Mouse (Mus musculus) stomach, adult 2 months (tissue): ENCODE results near the gene Zg16. TPM values are rescaled to one million over a fixed set of nuclear protein-coding genes. Genes with fewer than 3 reads are reported as not detected.

Experiments
- polyA plus RNA-seq: library from polyadenylated mRNA; depleted of rRNA; stranded (reverse); fragments of >200 nt; gene quantifications from 2 replicates; pipeline ENCODE4 v1.2.3, GENCODE M21; 2012; rRNA removed

Gene Zg16
- polyA plus RNA-seq, result 23.7 and 38.0 TPM in 2 replicates

GRCm38 (mm10) chr7:127087278-127088010, at the start of gene Zg16:
Zg16 (minus strand) TSS chr7:127087328.

DNA sequence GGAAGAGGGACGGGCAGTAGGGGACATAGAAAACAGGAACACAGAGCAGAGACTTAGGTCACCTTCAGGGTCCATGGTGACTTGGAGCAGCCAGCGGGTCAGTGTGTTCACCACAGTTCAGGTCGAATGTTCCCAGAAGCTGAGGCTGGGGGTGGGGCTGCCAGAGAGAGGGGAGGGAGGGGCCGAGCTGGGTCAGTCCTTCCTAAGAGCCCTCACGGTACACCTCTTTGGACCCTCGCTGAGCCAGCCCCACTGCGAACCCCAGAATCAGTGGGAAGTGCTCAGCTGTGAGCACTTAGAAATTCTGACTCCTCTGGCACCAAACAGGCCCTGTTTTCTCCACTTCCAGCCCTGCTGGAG, 34.8 kb upstream of the Zg16 start, which contains the start of gene Qprt:
Gene Qprt (minus strand): TSS at position 316 of the 360 bp plus-strand sequence.

DNA sequence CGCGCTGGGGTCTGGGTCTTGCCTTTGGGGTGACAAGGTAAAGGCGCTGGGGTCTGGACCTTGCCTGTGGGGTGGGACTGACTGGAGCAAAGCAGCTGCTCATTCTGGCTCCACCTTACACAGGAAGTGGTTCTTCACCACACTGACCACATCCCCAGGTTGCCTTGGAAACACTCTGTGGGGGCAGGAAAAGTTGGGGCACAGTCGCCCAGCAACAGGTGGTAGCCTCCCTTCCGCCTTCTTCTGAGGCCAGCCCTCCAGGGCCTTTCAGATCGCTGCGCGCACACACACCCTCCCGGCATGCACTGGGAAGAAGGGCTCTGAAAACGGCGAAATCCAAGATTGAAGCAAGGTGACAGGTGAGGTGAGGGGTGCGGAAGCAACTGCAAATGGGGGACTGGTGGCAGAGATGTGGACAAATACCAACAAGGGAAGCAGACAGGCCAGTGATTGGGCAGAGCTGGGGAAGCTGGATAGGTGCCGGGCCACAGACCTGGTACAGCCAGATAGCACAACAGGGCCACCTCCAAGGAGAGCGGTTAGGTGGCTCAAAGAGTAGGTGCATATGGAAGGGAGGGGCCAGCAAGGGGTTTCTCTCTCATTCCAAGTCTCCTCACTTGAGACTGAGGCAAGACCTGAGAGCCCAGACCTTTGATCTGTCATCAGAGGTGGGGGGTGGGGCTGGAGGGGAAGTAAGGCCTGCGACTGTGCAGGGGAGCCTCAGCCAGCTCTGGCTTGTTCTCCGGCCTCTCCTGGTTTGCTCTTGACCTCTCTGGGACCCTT, 4.2 kb upstream of the Zg16 start, which contains the start of gene AI467606:
Gene AI467606 (plus strand): TSS at position 246 of the 783 bp plus-strand sequence.

DNA sequence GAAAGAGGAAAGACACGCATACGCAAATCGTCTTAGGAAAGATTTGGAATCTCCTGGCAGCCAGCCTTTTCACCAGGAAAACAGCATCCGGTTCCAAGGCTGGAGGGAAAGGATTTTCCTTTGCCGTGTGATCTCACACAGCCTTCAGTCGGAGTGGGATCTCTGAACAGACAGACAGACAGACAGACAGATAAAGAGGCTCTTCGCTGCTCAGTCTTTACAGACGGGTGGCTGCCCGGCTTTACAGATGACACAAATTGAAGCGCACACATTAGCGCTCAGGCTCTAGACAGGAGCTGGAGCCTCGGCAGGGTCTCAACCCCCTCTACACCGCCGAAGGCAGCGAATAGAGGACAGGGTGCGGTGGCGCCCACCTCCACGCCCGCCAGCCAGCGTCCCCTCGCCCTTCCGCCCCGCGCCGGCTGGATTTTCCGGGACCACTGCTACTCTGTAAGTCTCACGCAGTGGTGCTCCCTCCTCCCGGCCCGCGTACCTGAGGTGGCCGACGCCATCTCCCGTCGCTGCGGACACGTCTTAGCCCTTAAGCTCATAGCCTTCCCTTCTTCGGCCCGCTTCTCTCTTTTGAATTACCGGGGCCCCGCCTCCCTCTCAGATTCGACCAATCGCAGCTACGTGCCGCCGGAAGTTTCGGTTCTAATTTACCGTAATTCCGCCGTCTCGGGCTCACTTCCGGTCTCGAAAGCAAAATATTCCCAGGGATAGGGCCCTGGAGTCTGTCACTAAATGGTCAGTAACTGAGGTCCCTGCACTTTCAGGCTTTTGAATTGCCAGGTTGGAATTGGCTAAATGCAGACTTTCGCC, 45.1 kb downstream of the Zg16 start, which contains the start of gene Kif22:
Gene Kif22 (minus strand): TSS at position 621 of the 822 bp plus-strand sequence.

GRCm38 (mm10) chr7:127026984-127027726, 60.0 kb downstream of the Zg16 start, which contains the start of gene Maz:
Maz (minus strand) TSS chr7:127027037.

GRCm38 (mm10) chr7:127020901-127021562, 66.1 kb downstream of the Zg16 start, which contains the start of the genes Gm42742 and Prrt2:
Gm42742 (minus strand) TSS chr7:127021097.
Prrt2 (minus strand) TSS chr7:127021211.

DNA sequence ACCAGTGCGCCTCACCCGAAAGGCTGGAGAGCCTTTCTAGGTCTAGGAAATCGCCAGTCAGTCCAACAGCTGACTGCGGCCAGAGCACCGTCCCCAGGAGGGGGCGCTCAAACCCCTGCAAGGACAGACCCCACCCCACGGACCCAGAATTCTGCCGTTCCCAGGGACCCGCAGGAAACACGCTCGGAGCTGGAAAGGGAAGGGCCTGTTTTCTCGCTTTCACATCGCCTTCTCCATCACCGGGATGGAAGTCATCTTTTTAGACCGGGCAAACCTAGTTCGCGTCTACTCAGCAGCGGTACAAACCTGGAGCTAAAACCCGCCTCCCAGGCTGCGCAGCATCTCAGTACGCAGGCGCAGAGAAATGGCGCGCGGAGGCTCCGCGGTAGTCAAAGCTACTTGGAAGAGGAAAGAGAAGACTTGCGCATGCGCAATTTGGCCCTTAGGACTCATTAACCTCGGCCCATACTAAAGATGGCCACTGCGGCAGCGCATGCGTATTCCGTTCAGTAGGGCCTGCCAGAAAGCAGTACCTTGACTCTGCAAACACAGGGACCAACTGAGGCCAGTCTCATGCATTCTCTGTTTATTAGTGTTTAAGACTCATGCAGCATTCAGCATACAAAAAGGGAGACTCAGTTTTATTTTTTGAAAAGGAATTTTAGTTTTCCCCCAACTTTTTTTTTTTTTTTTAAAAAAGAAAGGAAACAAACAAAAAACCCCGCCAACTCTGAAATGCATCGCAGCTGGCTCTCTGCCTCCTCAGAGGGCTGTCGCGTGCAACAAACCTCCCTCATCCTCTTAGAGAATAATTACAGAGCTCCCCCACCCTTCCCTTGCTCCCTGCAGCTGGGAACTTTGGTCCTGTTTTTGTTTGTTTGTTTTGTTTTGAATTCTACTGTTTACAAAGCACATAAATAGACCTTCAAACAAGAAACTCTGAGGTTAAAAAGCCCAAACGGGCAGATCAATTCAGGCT, 69.9 kb downstream of the Zg16 start, which contains the start of gene Pagr1a:
Gene Pagr1a (minus strand): TSS at position 382 of the 979 bp plus-strand sequence.

GRCm38 (mm10) chr7:127016481-127016485, 70.8 kb downstream of the Zg16 start, which contains the start of gene Pagr1b:
Pagr1b (minus strand) TSS chr7:127016484.

GRCm38 (mm10) chr7:127014320-127014719, 72.8 kb downstream of the Zg16 start, which contains the start of gene Mvp:
Mvp (minus strand) TSS chr7:127014621.

Other genes with a start within 250 kb of the Zg16 start
- 0.08 TPM in 1 of 2 replicates, not detected in the other for gene Doc2a, start 239.9 kb downstream of the Zg16 start, polyA plus RNA-seq
- gene Hirip3, start 225.4 kb downstream of the Zg16 start, polyA plus RNA-seq, result 2.2 and 2.3 TPM in 2 replicates
- gene Ino80e, start 225.0 kb downstream of the Zg16 start, polyA plus RNA-seq, result 26.9 and 34.5 TPM in 2 replicates
- 47.4 and 49.6 TPM in 2 replicates for gene Taok2, start 202.6 kb downstream of the Zg16 start, polyA plus RNA-seq
- gene Tmem219, start 164.4 kb downstream of the Zg16 start, polyA plus RNA-seq, result 97.1 and 106 TPM in 2 replicates
- 7.3 and 9.2 TPM in 2 replicates for gene Kctd13, start 158.4 kb downstream of the Zg16 start, polyA plus RNA-seq
- gene Asphd1, start 137.7 kb downstream of the Zg16 start, polyA plus RNA-seq, result 0.21 and 0.94 TPM in 2 replicates
- 1.9 and 2.3 TPM in 2 replicates for gene Sez6l2, start 136.8 kb downstream of the Zg16 start, polyA plus RNA-seq
- gene Cdipt, start 111.4 kb downstream of the Zg16 start, polyA plus RNA-seq, result 150 and 159 TPM in 2 replicates
- gene Cdiptos, start 111.2 kb downstream of the Zg16 start, polyA plus RNA-seq, result 0.08 TPM in 1 of 2 replicates, not detected in the other
- gene Mvp, start 72.7 kb downstream of the Zg16 start, polyA plus RNA-seq, result 67.5 and 90.5 TPM in 2 replicates
- 0.94 TPM in 1 of 2 replicates, not detected in the other for gene Pagr1b, start 70.8 kb downstream of the Zg16 start, polyA plus RNA-seq
- 8.5 TPM in 1 of 2 replicates, not detected in the other for gene Pagr1a, start 70.0 kb downstream of the Zg16 start, polyA plus RNA-seq
- 1.6 and 8.9 TPM in 2 replicates for gene Gm42742, start 66.2 kb downstream of the Zg16 start, polyA plus RNA-seq
- gene Prrt2, start 66.1 kb downstream of the Zg16 start, polyA plus RNA-seq, result 2.3 and 4.8 TPM in 2 replicates
- gene Maz, start 60.3 kb downstream of the Zg16 start, polyA plus RNA-seq, result 76.8 and 314 TPM in 2 replicates
- gene Kif22, start 44.9 kb downstream of the Zg16 start, polyA plus RNA-seq, result 1.9 and 2.3 TPM in 2 replicates
- gene AI467606, start 4.0 kb upstream of the Zg16 start, polyA plus RNA-seq, result 13.6 and 14.9 TPM in 2 replicates
- 0.27 and 0.47 TPM in 2 replicates for gene Qprt, start 34.9 kb upstream of the Zg16 start, polyA plus RNA-seq
- gene Spn, start 50.5 kb upstream of the Zg16 start, polyA plus RNA-seq, result 0.67 and 0.77 TPM in 2 replicates
- gene Cd2bp2, start 108.7 kb upstream of the Zg16 start, polyA plus RNA-seq, result 5.5 and 6.6 TPM in 2 replicates
- gene Tbc1d10b, start 121.1 kb upstream of the Zg16 start, polyA plus RNA-seq, result 20.0 and 23.0 TPM in 2 replicates
- 11.3 and 23.7 TPM in 2 replicates for gene Mylpf, start 121.6 kb upstream of the Zg16 start, polyA plus RNA-seq
- 5.6 and 6.3 TPM in 2 replicates for gene Zfp553, start 145.7 kb upstream of the Zg16 start, polyA plus RNA-seq
- 4.9 and 7.9 TPM in 2 replicates for gene Sept1, start 145.8 kb upstream of the Zg16 start, polyA plus RNA-seq
- 57.0 and 157 TPM in 2 replicates for gene Zfp771, start 156.9 kb upstream of the Zg16 start, polyA plus RNA-seq
- gene Dctpp1, start 173.4 kb upstream of the Zg16 start, polyA plus RNA-seq, result 31.4 and 39.4 TPM in 2 replicates
- 9.4 and 16.9 TPM in 2 replicates for gene Sephs2, start 186.7 kb upstream of the Zg16 start, polyA plus RNA-seq
- gene Itgal, start 208.9 kb upstream of the Zg16 start, polyA plus RNA-seq, result 1.0 and 1.3 TPM in 2 replicates